Mouse (Mus musculus): ENCODE measurements around the gene Foxf1.

DNA sequence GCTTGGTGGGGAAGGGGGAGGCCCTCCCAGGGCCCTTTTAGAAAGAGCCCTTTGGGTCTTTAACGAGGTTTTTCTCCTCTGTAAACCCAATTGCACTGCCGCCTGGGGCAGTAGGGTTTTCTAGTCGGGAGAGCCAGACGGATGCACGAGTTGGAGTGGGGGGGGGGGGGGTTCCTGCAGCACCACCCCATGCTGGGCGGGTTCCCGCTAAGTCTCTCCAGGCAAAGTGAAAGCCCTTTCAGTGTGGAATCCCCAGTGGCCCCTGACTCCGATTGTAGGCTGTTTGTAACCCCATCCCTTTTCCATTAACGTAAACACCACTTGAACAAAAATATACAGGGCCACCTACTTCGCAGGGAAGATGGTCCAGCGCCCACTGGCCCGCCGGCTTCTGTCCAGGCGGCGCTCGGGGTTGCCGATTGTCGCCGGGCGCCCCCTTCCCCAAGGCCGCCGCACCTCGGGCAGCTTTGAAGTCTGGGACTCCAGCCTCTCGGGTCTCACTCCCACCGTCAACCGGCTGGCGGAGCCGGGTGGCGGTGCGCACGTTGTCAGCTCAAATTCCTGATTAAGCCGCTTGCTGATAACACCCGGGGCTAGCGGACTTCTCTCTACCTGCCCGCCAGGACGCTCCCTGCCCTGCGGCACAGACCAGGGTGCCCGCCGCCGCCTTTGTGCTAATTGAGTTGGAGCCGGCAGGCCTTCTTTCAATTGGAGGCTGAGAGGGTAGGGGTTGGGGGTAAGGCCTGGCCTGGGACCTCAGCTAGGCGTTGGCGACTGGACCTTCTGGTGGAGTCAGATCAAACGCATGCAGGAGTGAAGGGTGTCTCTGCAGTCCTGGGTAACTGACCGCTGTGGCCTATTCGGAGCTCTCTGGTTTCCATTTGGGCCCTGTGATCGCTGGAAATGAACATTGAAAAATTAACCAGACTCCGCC, 10.7 kb upstream of the Foxf1 start:
- no peak for TF ChIP-seq GATA1 (IDR thresholded peaks at IDR 0.05; ENCODE audit: borderline replicate concordance, low read length)
- TF ChIP-seq CTCF (IDR thresholded peaks at IDR 0.05; ENCODE audit: low read depth, low read length) = no peak
